Mouse (Mus musculus) hindlimb bud, embryonic 11.5 days (tissue): ENCODE data around the gene Zzz3.

Experiments used
- DNase-seq: peaks from one replicate; pipeline ENCODE4 v3.0.0-alpha.2; 2012; ENCODE audit warnings: low read depth, low spot score; ENCODE audit errors: extremely low spot score

The Zzz3 gene

DNA sequence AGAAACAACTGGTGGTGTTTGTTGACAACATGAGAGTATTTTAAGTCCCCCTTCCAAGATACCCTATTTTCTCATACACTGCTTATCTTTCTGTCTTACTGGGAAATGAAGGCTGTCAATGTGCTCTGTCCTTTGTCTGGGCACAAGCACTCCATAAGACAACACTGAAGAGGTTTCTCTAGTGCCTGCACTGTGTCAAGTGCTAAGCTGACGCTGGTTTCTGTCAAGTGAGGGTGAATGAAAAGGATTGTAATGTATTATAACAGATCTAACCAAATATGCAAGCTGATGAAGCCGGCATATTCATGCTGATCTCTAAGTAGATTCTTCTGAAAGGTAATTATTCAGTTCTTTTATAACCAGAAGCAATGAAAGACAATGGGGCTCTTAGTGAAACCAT is 98.5 kb downstream of the Zzz3 start:
- DNase-seq, result no peak

DNA sequence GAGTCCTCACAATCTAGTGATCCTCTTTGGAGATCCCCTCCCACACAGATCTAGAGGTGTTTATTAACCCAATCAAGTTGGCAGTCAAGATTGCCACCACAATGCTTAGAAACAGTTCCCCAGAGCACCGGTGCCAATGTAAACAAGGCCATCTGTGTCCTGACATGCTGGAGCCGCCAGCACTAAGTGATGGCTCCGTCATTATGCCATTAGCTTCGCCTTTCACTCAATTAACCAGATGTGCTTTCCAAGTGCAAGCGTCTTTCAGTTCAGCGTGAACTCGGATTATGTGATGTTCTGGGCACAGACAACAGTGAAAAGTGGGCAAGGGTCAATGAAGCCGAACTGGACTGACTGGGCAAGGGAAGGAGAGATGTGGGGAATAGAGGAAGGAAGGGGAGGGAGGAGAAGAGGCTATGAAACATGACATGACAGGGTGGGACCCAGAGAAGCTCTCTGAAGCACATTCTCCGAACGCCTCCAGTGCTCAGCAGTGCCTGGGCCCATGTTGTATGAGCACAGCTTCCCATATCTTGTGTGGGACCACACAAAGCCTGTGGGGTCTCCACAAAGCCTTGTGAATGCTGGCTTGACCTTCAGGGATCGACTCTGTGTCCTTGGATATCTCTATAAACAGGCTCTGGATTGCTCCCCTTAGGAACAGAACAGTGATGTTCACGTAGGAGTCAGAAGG is 99.5 kb downstream of the Zzz3 start:
- no peak for DNase-seq

DNA sequence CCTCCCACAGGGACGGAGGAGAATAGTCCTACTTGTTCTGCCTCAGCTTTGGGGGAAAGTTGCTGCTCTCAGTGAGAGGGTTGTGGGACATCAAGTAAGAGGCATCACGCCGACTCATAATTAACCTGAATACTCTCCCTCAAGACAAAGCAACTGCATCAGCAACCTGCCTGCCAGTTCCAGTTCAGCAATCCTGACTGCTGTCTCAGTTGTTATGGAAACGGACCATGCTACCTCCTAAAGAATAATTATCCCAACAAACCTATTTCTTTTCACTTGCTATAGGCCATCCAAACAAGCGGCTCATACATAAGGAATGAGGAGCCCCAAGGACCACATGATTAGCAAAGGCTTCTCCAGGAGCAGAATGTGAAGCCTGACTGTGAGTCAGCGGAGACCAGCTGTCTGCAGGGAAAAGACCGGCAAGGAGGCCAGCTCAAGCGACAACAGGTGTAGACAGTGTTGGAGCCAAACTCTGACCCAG is 100.2 kb downstream of the Zzz3 start:
- DNase-seq, result no peak

GRCm38 (mm10) chr3:152497084-152497483 is 101.8 kb downstream of the Zzz3 start:
- no peak for DNase-seq

DNA sequence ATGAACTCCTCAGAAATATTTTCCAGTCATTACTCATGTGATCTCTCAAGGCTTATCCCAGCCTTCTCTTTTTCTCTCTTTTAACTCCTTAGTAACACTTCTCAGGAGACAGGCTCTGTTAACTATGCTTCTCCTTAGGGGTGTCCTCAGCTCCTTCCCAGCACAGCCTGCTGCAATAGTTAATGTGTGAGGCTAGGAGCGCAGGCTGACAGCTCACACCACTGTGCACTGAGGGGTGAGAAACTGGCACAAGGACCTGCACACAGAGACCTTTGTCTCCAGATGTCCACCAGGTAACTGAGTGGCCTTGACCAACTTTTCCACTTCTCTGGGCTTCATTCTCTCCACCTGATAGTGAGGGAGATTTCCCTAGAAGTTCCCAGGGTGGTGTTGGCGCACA is 102.6 kb downstream of the Zzz3 start:
- no peak for DNase-seq

DNA sequence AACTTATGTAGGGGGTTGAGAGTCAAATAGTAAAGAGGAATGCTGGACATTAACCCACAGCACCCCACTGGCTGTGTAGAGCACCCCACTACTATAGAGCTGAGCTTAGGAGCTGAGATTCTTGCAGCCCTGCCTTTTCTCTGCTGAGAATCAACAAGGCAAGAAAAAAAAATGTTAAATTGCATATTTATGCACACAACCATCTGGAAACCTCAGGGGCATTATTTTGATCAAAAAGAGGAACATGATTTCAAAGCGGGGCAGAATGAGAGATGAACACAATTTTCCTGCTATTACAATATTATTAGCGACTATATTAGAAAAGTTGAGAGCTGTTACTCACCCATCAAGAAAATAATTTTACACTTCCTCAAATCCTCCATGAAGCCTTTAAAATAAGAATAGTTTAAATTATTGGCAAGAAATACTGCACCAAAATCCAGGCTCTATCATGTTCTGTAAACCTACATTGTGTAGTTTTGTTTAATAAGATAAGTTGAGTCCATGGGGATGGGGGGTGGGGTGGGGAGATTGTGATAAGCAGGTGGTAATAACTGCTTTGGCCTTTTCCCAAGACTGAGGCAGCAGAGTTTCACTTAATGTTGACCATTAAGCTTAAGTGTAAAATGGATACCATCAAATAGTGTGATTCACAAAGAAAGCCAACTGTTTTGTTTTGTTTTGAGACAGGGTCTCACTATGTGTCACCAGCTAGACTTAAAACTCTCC is 103.9 kb downstream of the Zzz3 start:
- DNase-seq, result no peak

DNA sequence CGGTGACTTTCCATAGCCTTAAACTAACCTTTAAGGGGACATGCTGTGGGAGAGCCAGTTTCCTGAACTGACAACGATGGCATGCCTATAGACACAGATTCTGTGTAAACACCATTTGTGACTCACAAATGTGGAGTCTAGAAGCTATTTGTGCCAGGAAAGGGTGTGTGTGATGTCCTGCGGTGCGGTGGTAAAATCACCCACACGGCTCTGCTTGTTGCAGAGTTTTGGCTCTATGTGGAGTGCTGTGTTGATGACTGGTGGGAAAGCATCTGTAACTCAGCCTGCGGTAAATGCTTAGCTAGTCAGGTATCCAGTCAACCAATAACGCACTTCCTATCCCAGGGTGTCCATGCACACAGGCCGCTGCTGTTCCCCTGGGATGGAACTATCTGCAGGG is 112.6 kb downstream of the Zzz3 start:
- no peak for DNase-seq

GRCm38 (mm10) chr3:152508419-152508993 is 113.2 kb downstream of the Zzz3 start:
- no peak for DNase-seq

GRCm38 (mm10) chr3:152509268-152509667 is 114.0 kb downstream of the Zzz3 start:
- DNase-seq, result no peak
